Mouse (Mus musculus) CD8-positive naive resting alpha-beta T cell, adult 2 months (primary cell): ENCODE results near the gene Tgfbr3.
A peak's percentile ranks its signal among the peaks of the same experiment; 100 is the strongest.

Experiments
- DNase-seq, 2 experiments: peaks; one replicate each; pipeline ENCODE4 v3.0.0; 2022; ENCODE audit warnings: low read depth in 2 of 2, low spot score in 2 of 2

Gene Tgfbr3

GRCm38 (mm10) chr5:107151320-107151719 is 138.1 kb downstream of the Tgfbr3 start:
- no peak for DNase-seq

DNA sequence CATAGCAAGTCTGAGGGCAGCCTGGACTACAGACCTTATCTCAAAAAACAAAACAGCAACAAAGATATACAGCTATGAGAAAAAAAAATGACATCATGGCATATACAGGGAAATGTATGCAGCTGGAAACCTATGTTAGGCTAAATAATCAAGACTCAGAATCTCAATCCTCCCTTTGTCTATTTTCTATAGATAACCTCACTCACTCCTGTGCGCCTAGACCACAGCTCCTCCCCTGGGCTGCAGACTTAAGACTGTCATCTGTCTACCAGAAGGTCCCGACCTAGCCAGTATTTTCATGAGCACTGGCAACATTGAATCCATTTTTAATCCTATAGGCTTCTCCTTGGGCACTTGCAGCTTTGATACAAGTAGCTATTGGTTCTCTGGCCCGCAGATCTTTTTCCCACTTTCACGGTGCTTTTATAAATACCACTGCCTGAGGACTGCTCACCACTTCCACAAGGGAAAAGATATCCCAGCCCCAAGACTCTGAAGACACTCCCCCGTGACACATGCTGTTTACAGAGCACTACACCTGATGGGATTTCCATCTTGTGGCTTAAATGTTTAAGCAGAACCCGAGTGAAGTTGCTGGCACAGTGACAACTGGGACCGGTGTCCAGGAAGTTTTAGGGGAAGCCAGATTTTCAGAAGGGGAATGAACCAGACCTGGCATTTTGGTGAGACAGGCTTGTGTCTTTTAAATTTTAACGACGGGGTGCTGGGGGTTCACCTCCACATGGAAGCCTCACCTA is 138.7 kb downstream of the Tgfbr3 start:
- no peak for DNase-seq

DNA sequence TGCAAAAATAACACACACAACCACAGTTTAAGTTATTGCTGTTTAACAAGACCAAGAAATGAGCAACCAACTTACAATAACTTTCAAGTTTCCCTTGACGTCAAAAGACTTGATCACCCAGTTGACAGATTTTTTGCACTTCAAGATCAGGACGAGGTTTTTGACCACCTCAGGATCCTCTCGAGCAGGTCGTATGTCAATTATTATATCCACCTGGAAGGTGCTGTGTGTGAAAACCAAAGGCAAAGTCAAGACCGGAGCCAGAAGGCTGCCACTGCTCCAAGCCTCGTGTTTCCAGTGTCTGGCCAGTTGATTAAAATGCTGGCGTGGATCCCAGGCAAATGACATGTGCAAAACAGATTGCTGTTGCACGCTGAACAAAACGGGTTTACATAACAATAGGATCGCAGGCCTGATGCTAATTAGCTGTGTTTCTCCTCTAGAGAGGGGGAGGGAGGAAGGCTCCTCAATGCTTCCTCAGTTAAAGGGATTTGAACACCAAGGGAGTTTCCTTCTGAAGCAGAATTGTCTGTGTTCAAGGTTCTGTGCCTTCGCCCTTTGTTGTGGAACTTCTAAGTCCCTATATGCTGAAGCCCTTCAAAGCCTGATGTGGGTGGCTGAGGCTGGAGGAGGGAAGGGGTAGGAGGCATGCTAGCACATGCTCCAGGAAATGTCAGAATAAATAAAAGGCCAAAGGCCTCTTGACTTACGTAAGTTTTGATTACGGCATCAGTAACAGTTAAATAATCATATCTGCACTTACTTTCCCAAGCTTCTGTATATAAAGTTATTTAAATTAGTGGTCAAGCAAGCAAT is 141.3 kb downstream of the Tgfbr3 start:
- peak; percentile 37 to 38 for DNase-seq

GRCm38 (mm10) chr5:107147413-107147812 is 142.0 kb downstream of the Tgfbr3 start:
- DNase-seq, result no peak

GRCm38 (mm10) chr5:107146111-107146616 is 143.3 kb downstream of the Tgfbr3 start:
- DNase-seq, result no peak

GRCm38 (mm10) chr5:107145125-107145524 is 144.3 kb downstream of the Tgfbr3 start:
- no peak for DNase-seq

GRCm38 (mm10) chr5:107144263-107144843 is 145.1 kb downstream of the Tgfbr3 start:
- no peak for DNase-seq

DNA sequence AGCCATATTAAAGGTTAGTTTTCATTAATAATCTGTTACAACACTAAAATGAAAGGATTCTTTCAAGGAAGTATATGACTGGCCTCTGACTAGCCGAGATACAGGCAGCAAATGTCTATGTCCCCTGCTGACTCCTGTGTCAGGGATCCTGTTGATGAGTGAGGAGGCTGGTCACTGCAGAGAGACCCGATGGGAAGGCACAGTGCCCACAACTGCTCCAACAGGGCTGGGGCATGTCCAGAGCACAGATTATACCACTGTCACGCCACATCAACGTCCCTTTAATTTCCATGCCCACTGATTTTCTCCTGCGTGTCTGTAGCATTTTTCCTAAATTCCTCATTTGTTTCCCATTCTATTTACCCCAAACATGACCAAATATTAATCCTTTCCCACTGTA is 146.0 kb downstream of the Tgfbr3 start:
- DNase-seq, result no peak

DNA sequence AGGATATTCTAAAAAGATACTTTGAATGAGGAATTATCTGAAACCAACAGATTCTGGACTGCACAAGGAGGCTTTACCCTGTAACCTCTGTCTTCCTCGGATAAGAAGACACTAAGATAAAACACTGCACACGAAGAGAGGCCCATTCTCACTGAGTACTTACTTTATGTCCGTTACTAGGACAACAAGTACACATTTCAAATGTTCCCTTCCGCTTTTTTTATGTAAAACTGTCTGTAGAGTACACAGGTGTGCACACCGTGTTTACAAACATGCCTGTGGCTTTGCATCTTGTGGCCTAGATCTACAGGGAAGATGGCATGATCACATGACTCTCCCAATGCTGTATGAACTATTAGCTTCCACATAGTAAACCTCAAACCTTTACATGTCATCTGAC is 146.6 kb downstream of the Tgfbr3 start:
- DNase-seq, result no peak

DNA sequence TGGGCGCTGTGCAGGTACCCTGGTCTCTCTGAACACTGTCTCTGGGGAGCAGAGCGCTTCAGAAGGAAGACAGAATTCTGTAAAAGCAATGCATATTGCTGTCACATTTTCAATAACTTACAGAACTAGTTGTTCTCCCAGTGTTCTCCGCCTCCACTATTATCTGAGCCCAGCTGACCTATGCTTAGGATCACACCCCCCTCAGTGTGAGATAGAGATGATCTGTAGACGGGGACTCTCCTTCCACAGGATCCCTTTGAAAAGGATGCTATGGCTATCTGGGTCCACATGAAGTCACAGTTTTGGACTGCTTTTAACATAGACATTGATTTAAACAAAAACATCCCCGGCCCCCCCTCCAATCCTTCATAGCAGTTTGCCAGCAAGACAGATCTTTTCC is 148.1 kb downstream of the Tgfbr3 start:
- DNase-seq, result no peak

DNA sequence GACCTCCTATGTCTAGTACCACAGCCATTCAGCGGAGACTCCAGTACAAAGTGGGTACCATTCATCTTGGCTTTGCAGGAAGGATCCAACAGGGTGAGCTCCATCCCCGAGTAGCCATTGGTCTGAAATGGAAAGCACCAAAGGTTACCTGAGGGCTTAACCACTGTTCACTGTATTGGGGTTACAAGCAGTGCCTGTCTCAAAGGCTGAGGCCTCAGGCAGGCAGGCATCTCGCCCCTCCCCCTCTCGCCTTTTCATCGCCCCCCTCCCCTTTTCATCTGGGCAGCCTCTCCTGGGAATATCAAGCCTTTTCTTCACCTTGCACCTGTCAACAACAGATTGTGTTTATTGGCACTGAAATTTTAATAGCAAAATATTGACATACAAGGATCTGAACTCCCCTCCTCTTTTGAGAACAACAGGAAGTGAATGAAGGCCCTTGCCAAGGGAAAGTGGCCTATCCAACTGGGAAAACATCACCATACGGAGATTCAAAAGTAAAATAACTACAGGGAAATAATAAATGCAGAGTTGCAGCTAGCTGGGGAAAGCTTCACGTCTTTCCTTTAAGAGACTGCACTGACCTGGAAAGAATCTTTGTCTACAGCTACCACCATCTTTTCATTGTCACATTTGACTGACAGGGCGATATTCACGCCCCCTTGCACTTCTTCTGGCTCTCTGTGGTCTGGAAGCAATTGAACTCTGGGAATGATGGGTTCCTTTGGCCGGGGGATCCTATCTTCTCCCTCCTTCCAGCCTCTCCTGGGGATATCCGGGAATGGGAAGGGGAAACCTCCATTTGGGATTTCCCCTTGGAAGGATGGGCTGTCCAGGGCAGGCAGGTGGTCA is 149.4 kb downstream of the Tgfbr3 start:
- DNase-seq, result no peak

GRCm38 (mm10) chr5:107133336-107133735 is 156.1 kb downstream of the Tgfbr3 start:
- no peak for DNase-seq

DNA sequence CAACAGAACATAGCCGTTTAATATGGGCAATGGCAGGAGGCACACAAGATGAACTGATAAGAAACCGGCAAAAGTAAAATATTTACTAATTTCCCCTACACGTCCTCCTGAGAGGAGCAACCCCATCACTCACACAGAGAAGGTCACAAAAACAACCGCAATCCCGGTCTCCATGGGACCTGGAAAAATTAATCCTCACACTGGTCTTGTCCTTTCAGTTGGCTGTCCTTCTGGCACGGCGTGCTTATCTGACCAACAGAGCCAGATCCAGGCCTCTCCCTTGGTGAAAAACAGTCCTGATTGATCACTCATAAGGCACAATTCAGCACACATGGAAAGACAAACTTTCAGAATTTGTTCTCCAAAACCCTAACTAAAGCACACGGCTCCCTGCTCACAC is 157.2 kb downstream of the Tgfbr3 start:
- no peak for DNase-seq

GRCm38 (mm10) chr5:107129304-107129703 is 160.1 kb downstream of the Tgfbr3 start:
- no peak for DNase-seq

- DNase-seq, result no peak
These were observed 162.9 kb downstream of the Tgfbr3 start for GRCm38 (mm10) chr5:107126561-107126960.

DNA sequence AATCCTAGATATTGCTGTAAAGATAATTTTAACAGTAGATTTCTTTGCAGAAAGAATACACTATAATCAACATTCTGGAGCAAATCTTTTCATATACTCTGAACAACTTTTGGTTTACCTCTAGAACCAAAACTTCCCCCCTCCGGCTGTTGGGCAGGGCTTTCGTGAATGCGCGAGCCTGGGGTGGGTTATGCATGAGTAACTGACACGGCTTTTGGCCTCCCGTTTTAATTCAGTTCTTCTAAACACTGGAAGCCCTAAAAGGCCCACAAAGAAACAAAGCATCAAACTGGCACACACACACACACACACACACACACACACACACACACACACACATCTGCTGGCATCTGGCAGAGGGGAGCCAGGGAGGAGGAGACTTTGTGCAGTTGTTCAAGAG is 164.3 kb downstream of the Tgfbr3 start:
- DNase-seq, result no peak

- no peak for DNase-seq
These were observed 164.9 kb downstream of the Tgfbr3 start for GRCm38 (mm10) chr5:107124531-107124930.

DNA sequence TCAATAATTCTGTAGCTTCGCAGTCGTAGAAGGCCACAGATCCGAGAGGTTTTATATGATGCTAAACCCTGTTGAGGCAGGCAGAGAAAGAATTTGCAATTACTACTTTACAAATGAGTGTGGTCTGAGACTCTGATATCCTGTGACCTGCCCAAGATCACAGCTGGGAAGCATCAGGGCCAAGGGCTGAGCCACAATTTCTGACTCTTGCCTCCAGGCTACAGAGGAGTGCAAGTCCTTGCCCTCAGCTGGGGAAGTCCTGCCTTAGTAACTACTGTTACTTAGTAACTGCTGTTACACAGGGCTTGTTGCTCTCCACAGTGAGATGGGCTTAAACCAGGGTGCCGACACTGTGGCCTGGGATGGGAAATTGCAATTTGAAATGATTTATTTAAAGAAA is 166.8 kb downstream of the Tgfbr3 start:
- no peak for DNase-seq

- DNase-seq, result no peak
These were observed 168.3 kb downstream of the Tgfbr3 start for GRCm38 (mm10) chr5:107121086-107121485.

DNA sequence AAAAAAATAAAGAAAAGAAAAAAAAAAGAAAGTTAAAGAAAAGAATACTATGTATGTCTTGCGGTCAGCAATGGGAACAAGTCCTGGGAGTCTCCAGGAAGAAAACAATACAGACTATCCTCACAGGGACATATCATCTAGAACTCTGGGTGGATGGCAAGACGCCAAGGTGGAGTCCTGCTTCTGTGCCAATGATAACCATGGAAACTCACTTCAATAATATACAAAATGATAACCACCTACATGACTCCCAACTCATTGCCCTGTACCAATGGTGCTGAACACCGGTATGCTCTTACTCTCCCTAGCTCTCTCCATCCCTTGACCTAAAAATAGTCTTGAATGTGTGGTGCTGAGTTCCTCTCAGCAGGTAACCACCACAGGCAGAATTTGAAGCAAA is 168.8 kb downstream of the Tgfbr3 start:
- no peak for DNase-seq

GRCm38 (mm10) chr5:107119896-107120295 is 169.5 kb downstream of the Tgfbr3 start:
- DNase-seq, result no peak
